Mouse (Mus musculus) cerebellum, adult 2 months (tissue): Measurements from ENCODE around the gene Med17.

ENCODE experiments used
- CTCF ChIP-seq: fragments of 200-500 bp; IDR thresholded peaks from 2 replicates; pipeline ENCODE4 v1.5.1; 2011; ENCODE audit warnings: low read depth, mild to moderate bottlenecking, control low read depth, low read length, moderate library complexity, borderline replicate concordance; ENCODE audit not compliant: insufficient read depth
- POLR2A ChIP-seq: fragments of 200-500 bp; IDR thresholded peaks from 2 replicates; pipeline ENCODE4 v1.6.1; 2011; ENCODE audit warnings: low read length, control low read depth, borderline replicate concordance; ENCODE audit not compliant: insufficient read depth

DNA sequence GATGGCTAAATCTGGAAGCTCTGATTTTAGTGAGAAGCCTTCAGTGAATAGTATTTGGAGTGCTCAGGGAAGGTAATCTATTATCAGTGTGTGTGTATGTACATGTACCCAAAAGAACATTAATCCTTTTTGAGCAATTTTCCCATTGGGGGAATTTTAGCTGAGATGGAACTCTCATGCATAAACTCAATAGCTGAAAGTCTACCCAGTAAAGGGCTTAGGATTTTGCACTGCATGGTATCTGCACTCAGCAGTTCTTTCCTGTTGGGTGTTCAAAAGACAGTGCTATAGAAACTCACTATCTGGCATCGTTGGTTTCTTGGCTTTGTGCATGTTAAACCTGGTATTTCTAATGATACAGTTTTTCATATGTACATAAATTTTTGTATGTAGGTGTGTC is 34.9 kb upstream of the Med17 start:
- TF ChIP-seq CTCF (no peak), POLR2A (no peak)
